Comparison of ENCODE assay signal across 8 mouse cellular contexts in the genomic region with DNA sequence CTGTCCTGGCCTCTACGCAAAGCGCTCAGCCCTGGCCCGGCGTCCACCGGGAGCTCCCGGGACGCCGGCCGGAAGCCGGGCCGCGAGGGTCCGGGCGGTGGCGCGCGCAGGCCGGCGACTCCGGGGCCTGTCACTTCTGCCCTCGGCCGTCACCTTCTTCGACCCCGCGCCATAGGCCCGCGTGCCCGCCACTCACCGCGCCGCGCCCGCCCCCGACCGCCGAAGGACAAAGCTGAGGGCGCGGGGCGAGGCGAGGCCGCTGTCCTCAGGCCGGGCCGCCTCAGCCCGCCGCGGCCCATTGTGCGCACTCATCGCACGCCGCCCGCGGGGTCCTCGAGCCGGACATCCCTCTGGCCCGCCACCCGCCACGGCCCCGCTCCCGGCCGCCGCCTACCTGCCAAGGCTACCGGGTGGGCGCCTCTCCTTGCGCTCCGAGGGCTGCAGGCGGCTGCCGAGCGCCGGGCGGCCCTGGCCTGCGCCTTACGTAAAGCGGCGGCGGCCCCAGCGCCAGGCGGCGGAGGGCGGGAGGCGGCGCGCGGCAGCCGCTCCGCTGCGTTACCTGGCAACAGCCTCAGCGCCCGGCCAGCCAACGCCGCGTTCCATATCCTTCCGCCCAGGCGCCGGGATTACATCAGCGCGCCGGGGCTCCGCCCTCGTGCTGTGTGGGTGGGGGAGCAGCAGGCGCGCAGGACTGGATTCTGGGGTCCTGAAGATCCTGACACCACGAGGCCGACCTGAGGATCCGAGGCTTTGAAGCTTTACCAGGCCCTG. TPM values are rescaled to one million over a fixed set of nuclear protein-coding genes. Genes with fewer than 3 reads are reported as not detected.
DNase-seq lines count a peak whose midpoint lies in the region; ATAC-seq and TF ChIP-seq lines count a peak whose summit lies in the region.

TSS of gene D5Ertd579e (minus strand) at position 564 of the 771 bp plus-strand sequence.

- H3K27me3 ChIP-seq in MEL (ENCODE audit: control insufficient read depth in 1 of 2, insufficient read depth in 2 of 2, low read length in 2 of 2) = no peaks in the 10 kb centered on the region
- no peaks in the 10 kb centered on the region for H3K27me3 ChIP-seq in cerebellum, adult 2 months (ENCODE audit: control insufficient read depth, insufficient read depth, low read length)
- peaks cover 14% of the 10 kb centered on the region for H3K27me3 ChIP-seq in lung, embryonic 16.5 days (ENCODE audit: control insufficient read depth, insufficient read depth, low read depth, low read length)

- peak; percentile 89 to 90 for ATAC-seq in hematopoietic stem cell, adult 5-6 weeks (replicated peaks in 1 of 2; ENCODE audit: insufficient read depth in 1 of 2, low FRiP score in 2 of 2, low TSS enrichment in 1 of 2, low read depth in 1 of 2, poor library complexity in 2 of 2, severe bottlenecking in 2 of 2)
- peak; percentile 96 for ATAC-seq in lung, embryonic 16.5 days (ENCODE audit: low read depth)

- DNase-seq in MEL (ENCODE audit: low read depth, low spot score) = peak; percentile 97
- peak; percentile 95 to 96 for DNase-seq in cerebellum, adult 2 months
- DNase-seq in forelimb bud, embryonic 11.5 days (ENCODE audit: low read depth, low spot score) = peak; percentile 92
- peak; percentile 78 for DNase-seq in layer of hippocampus, adult 9-10 months (ENCODE audit: low spot score)
- peak; percentile 87 for DNase-seq in ovary, postnatal 10 days (ENCODE audit: low spot score)
- peak; percentile 91 to 92 for DNase-seq in thymus, postnatal 10 days (ENCODE audit: low spot score in 2 of 2)

- peak; percentile 78 to 87; a peak in 3 of 4 replicates for TF ChIP-seq POLR2A in MEL (IDR thresholded peaks at IDR 0.05; ENCODE audit: control insufficient read depth in 1 of 2, insufficient read depth in 1 of 2, low read depth in 1 of 2, low read length in 2 of 2, poor library complexity in 1 of 2)
- peak; percentile 83; the same call in 1 of the 2 replicates for TF ChIP-seq POLR2A in cerebellum, adult 2 months (IDR thresholded peaks at IDR 0.05; ENCODE audit: borderline replicate concordance, insufficient read depth, low read length)

- H3K4me1 ChIP-seq in MEL (ENCODE audit: control insufficient read depth in 1 of 2, insufficient read depth in 2 of 2, low read length in 2 of 2) = peaks cover 6 to 26% of the 10 kb centered on the region in 2 experiments
- H3K4me1 ChIP-seq in cerebellum, adult 2 months (ENCODE audit: control insufficient read depth, insufficient read depth, low read length) = peaks cover 10% of the 10 kb centered on the region
- peaks cover 6% of the 10 kb centered on the region for H3K4me1 ChIP-seq in lung, embryonic 16.5 days (replicated peaks; ENCODE audit: control insufficient read depth, insufficient read depth, low read length)

- peak within 1 kb of the TSS; percentile 94 for H3K4me2 ChIP-seq in lung, embryonic 16.5 days (ENCODE audit: low read depth, low read length)

- TF ChIP-seq RAD21 in MEL (IDR thresholded peaks at IDR 0.05; ENCODE audit: low read depth, low read length) = no peak

- peak within 1 kb of the TSS; percentile 94 to 98 for H3K4me3 ChIP-seq in MEL (ENCODE audit: control insufficient read depth in 1 of 2, insufficient read depth in 1 of 2, low read depth in 2 of 2, low read length in 2 of 2)
- H3K4me3 ChIP-seq in cerebellum, adult 2 months (replicated peaks; ENCODE audit: insufficient read depth, low read depth, low read length) = peak within 1 kb of the TSS; percentile 99
- peak within 1 kb of the TSS; percentile 81 for H3K4me3 ChIP-seq in lung, embryonic 16.5 days (ENCODE audit: low read length)

- H3K79me2 ChIP-seq in MEL (ENCODE audit: control insufficient read depth, insufficient read depth, low read length, poor library complexity) = peaks cover 40% of the 10 kb centered on the region

- H3K9ac ChIP-seq in MEL (ENCODE audit: control insufficient read depth, low read depth, low read length, poor library complexity, severe bottlenecking) = peak within 1 kb of the TSS; percentile 96
- peak within 1 kb of the TSS; percentile 83 for H3K9ac ChIP-seq in lung, embryonic 16.5 days (ENCODE audit: low read length)

- under 1% methylated on average over 102 of the region's 104 CpGs for WGBS in cerebellum, adult 2 months
- 0% methylated on average over 45 of the region's 104 CpGs for WGBS in lung, embryonic 16.5 days

- peak within 1 kb of the TSS; percentile 53 for H3K27ac ChIP-seq in MEL (ENCODE audit: control insufficient read depth, low read depth, low read length)
- peak within 1 kb of the TSS; percentile 97 for H3K27ac ChIP-seq in cerebellum, adult 2 months (ENCODE audit: insufficient read depth, low read length)
- H3K27ac ChIP-seq in lung, embryonic 16.5 days (ENCODE audit: low read length) = peak within 1 kb of the TSS; percentile 86

- TF ChIP-seq CTCF in MEL (IDR thresholded peaks at IDR 0.05 in 2 of 3, conservative IDR thresholded peaks at IDR 0.05 in 1 of 3; ENCODE audit: control insufficient read depth in 1 of 3, insufficient read depth in 1 of 3, low read depth in 2 of 3, low read length in 3 of 3, poor library complexity in 1 of 3, severe bottlenecking in 1 of 3) = no peak
- no peak for TF ChIP-seq CTCF in cerebellum, adult 2 months (IDR thresholded peaks at IDR 0.05; ENCODE audit: borderline replicate concordance, insufficient read depth, low read depth, low read length)

- H3K36me3 ChIP-seq in MEL (ENCODE audit: control insufficient read depth in 1 of 2, insufficient read depth in 2 of 2, low read length in 2 of 2) = peaks cover 0 to 32% of the 10 kb centered on the region in 2 experiments; a peak in 2 of 4 replicates
- no peaks in the 10 kb centered on the region for H3K36me3 ChIP-seq in lung, embryonic 16.5 days (ENCODE audit: control insufficient read depth, insufficient read depth, low read length)

- H3K9me3 ChIP-seq in MEL (replicated peaks; ENCODE audit: insufficient read depth, low read length) = no peaks in the 10 kb centered on the region
- H3K9me3 ChIP-seq in lung, embryonic 16.5 days (ENCODE audit: control insufficient read depth, low read length) = no peaks in the 10 kb centered on the region

- peak in 1 of 2 experiments; percentile 31; a peak in 1 of 4 replicates for TF ChIP-seq EP300 in MEL (IDR thresholded peaks at IDR 0.05; ENCODE audit: low read depth in 1 of 2, low read length in 2 of 2)

TF ChIP-seq in MEL, 35 proteins besides CTCF, POLR2A, EP300 and RAD21 (continues in another document):
- peak; percentile 62; the same call in 1 of the 2 replicates for TF ChIP-seq MAZ (IDR thresholded peaks at IDR 0.05; ENCODE audit: low read depth, low read length)
- no peak for TF ChIP-seq CHD2 (IDR thresholded peaks at IDR 0.05; ENCODE audit: low read length)
- TF ChIP-seq USF1 (IDR thresholded peaks at IDR 0.05; ENCODE audit: low read depth, low read length) = no peak
- TF ChIP-seq MYB (IDR thresholded peaks at IDR 0.05; ENCODE audit: low read depth, low read length) = no peak
- TF ChIP-seq NELFE (IDR thresholded peaks at IDR 0.05; ENCODE audit: low read depth, low read length) = peak; percentile 82
- no peak for TF ChIP-seq SMC3 (IDR thresholded peaks at IDR 0.05; ENCODE audit: low read depth, low read length)
- peak; percentile 79 for TF ChIP-seq KAT2A (conservative IDR thresholded peaks at IDR 0.05; ENCODE audit: low read depth, low read length)
- TF ChIP-seq BHLHE40 (IDR thresholded peaks at IDR 0.05; ENCODE audit: borderline replicate concordance, low read depth, low read length) = no peak
- TF ChIP-seq HCFC1 (IDR thresholded peaks at IDR 0.05; ENCODE audit: low read depth, low read length) = peak; percentile 80
- TF ChIP-seq SIN3A (IDR thresholded peaks at IDR 0.05; ENCODE audit: low read length) = peak; percentile 92
- no peak for TF ChIP-seq ZKSCAN1 (IDR thresholded peaks at IDR 0.05; ENCODE audit: low read depth, low read length)
- TF ChIP-seq RCOR1 (IDR thresholded peaks at IDR 0.05; ENCODE audit: low read depth, low read length) = 0 out of 2 replicates have a peak, but pooled peaks have one; percentile 32
- TF ChIP-seq MAX (IDR thresholded peaks at IDR 0.05; ENCODE audit: low read length) = peak; percentile 61
- no peak for TF ChIP-seq MEF2A (IDR thresholded peaks at IDR 0.05; ENCODE audit: extremely low read depth, insufficient replicate concordance, low read depth, low read length, poor library complexity, severe bottlenecking)
- peak; percentile 61; the same call in 1 of the 2 replicates for TF ChIP-seq POLR2AphosphoS2 (IDR thresholded peaks at IDR 0.05; ENCODE audit: low read length)
- TF ChIP-seq NRF1 (IDR thresholded peaks at IDR 0.05; ENCODE audit: insufficient read depth, low read depth, low read length, poor library complexity, severe bottlenecking) = peak; percentile 45; the same call in 1 of the 2 replicates
- TF ChIP-seq GABPA (IDR thresholded peaks at IDR 0.05; ENCODE audit: low read depth, low read length) = no peak
- TF ChIP-seq CHD1 (IDR thresholded peaks at IDR 0.05; ENCODE audit: low read depth, low read length) = 0 out of 2 replicates have a peak, but pooled peaks have one; percentile 8
- TF ChIP-seq POLR2AphosphoS5 (IDR thresholded peaks at IDR 0.05; ENCODE audit: borderline replicate concordance, low read depth, low read length) = no peak
- TF ChIP-seq USF2 (IDR thresholded peaks at IDR 0.05; ENCODE audit: borderline replicate concordance in 1 of 2, insufficient read depth in 1 of 2, low read depth in 1 of 2, low read length in 2 of 2) = no peak
- TF ChIP-seq ZC3H11A (IDR thresholded peaks at IDR 0.05; ENCODE audit: low read depth, low read length) = no peak
- no peak for TF ChIP-seq MAFK (IDR thresholded peaks at IDR 0.05; ENCODE audit: borderline replicate concordance, low read depth, low read length)
- no peak for TF ChIP-seq E2F4 (IDR thresholded peaks at IDR 0.05; ENCODE audit: borderline replicate concordance, low read depth, low read length)
- TF ChIP-seq TCF12 (IDR thresholded peaks at IDR 0.05; ENCODE audit: low read depth, low read length) = peak; percentile 50
- no peak for TF ChIP-seq JUND (IDR thresholded peaks at IDR 0.05; ENCODE audit: low read depth, low read length)
- 0 out of 2 replicates have a peak, but pooled peaks have one; percentile 10 for TF ChIP-seq GATA1 (IDR thresholded peaks at IDR 0.05; ENCODE audit: low read depth, low read length)
- TF ChIP-seq MXI1 (IDR thresholded peaks at IDR 0.05; ENCODE audit: low read depth, low read length) = peak; percentile 87
- TF ChIP-seq ZMIZ1 (IDR thresholded peaks at IDR 0.05; ENCODE audit: low read depth, low read length) = no peak

RNA-seq across cellular contexts. Expression of gene D5Ertd579e, which starts in this region (rescaled TPM):
- 15.9 and 18.9 TPM in 2 replicates for total RNA-seq in MEL (2012; rRNA removed)
- 10 to 100 TPM in 1 of 2 experiments, not detected in 1; 31.1 TPM for polyA plus RNA-seq in MEL (2012; ENCODE audit: insufficient read depth in 1 of 2, insufficient read length in 2 of 2, low read depth in 1 of 2, low replicate concordance in 2 of 2, missing spikeins in 1 of 2)
- 69.4 and 75.9 TPM in 2 replicates for polyA plus RNA-seq in cerebellum, adult 2 months (2012; rRNA removed)
- 42.5 and 49.4 TPM in 2 replicates for total RNA-seq in hematopoietic stem cell, adult 5-6 weeks (2017)
- polyA plus RNA-seq in lung, embryonic 16.5 days (2015; fragmentation: Nextera tagmentation; extraction: Ambion mirVana) = 14.0 and 14.9 TPM in 2 replicates

Comparison
In these comparisons a context has a peak if more than half of its experiments do, and no peak if none do; other contexts are left out.
1. Peak in every context shown above with its lines: DNase-seq, ATAC-seq, H3K4me3 ChIP-seq and H3K27ac ChIP-seq.